Mouse (Mus musculus) bone marrow macrophage, adult 2 months (primary cell): ENCODE measurements around the gene Abca17. TPM values are rescaled to one million over a fixed set of nuclear protein-coding genes. Genes with fewer than 3 reads are reported as not detected.

Source experiments
- H3K27ac ChIP-seq: 2 replicates; pipeline ENCODE4 v1.5.1; 2012; ENCODE audit warnings: low read depth, low read length; ENCODE audit not compliant: insufficient read depth
- H3K4me1 ChIP-seq: 2 replicates; pipeline ENCODE4 v1.6.1; 2012; ENCODE audit warnings: low read length; ENCODE audit not compliant: control insufficient read depth, insufficient read depth
- H3K4me3 ChIP-seq: 2 replicates; pipeline ENCODE4 v1.5.1; 2012; ENCODE audit warnings: mild to moderate bottlenecking, low read length, moderate library complexity; ENCODE audit not compliant: insufficient read depth
- CTCF ChIP-seq: IDR thresholded peaks from 2 replicates; pipeline ENCODE4 v1.5.1; 2012; ENCODE audit warnings: low read depth, mild to moderate bottlenecking, low read length, moderate library complexity
- POLR2A ChIP-seq: IDR thresholded peaks from 2 replicates; pipeline ENCODE4 v1.6.1; 2012; ENCODE audit warnings: mild to moderate bottlenecking, low read depth, low read length, borderline replicate concordance
- polyA plus RNA-seq: library from polyadenylated mRNA; stranded (reverse); fragments of >200 nt; gene quantifications from 2 replicates; pipeline ENCODE4 v1.2.4, GENCODE M21; 2012; ENCODE audit not compliant: missing spikeins, insufficient read depth, insufficient read length

Gene Abca17
- polyA plus RNA-seq, 1 experiment: 0.40 TPM

- Histone ChIP-seq H3K4me1 (peaks cover 9% of the 10 kb centered on the region; the same call in 1 of the 2 replicates), H3K4me3 (no peak overlapping the region), H3K27ac (no peak overlapping the region)
- TF ChIP-seq CTCF: no peak
- no peak for TF ChIP-seq POLR2A
These were observed 128.2 kb downstream of the Abca17 start for GRCm38 (mm10) chr17:24222653-24223052.

- H3K4me3 ChIP-seq: peak within 1 kb of the TSS; percentile 88
- TF ChIP-seq CTCF (no peak), POLR2A (no peak)
- peak within 1 kb of the TSS; percentile 22; the same call in 1 of the 2 replicates for H3K27ac ChIP-seq
- H3K4me1 ChIP-seq: peaks cover 9% of the 10 kb centered on the region; the same call in 1 of the 2 replicates
These were observed 130.1 kb downstream of the Abca17 start, which contains the start of gene Tedc2 for GRCm38 (mm10) chr17:24220435-24221411. Tedc2 (minus strand) TSS chr17:24220851.

GRCm38 (mm10) chr17:24216836-24217235 lies 134.0 kb downstream of the Abca17 start:
- H3K4me3 ChIP-seq: no peak overlapping the region
- H3K27ac ChIP-seq: no peak overlapping the region
- TF ChIP-seq POLR2A (no peak), CTCF (no peak)
- peaks cover 15% of the 10 kb centered on the region; the same call in 1 of the 2 replicates for H3K4me1 ChIP-seq

Other genes starting within 250 kb of the Abca17 start
- gene Pdpk1, start 200.1 kb downstream of the Abca17 start, polyA plus RNA-seq: 32.9 and 39.6 TPM in 2 replicates
- 89.6 and 118 TPM in 2 replicates for gene Amdhd2, start 187.3 kb downstream of the Abca17 start, polyA plus RNA-seq
- gene Atp6v0c, start 181.4 kb downstream of the Abca17 start, polyA plus RNA-seq: 1,159 and 1,346 TPM in 2 replicates
- gene Tbc1d24, start 145.5 kb downstream of the Abca17 start, polyA plus RNA-seq: 23.0 and 24.0 TPM in 2 replicates
- gene Ntn3, start 141.5 kb downstream of the Abca17 start, polyA plus RNA-seq: 0.47 TPM in 1 of 2 replicates, not detected in the other
- 7.7 and 8.5 TPM in 2 replicates for gene Tedc2, start 130.2 kb downstream of the Abca17 start, polyA plus RNA-seq
- 25.8 and 33.4 TPM in 2 replicates for gene Ccnf, start 99.6 kb downstream of the Abca17 start, polyA plus RNA-seq
- 41.7 and 49.0 TPM in 2 replicates for gene Abca3, start 882 bp upstream of the Abca17 start, polyA plus RNA-seq
- 65.0 and 72.0 TPM in 2 replicates for gene Rnps1, start 63.5 kb upstream of the Abca17 start, polyA plus RNA-seq
- gene Eci1, start 75.6 kb upstream of the Abca17 start, polyA plus RNA-seq: 21.5 and 23.3 TPM in 2 replicates
- 3.3 and 3.8 TPM in 2 replicates for gene Dnase1l2, start 92.0 kb upstream of the Abca17 start, polyA plus RNA-seq
- 21.7 and 25.0 TPM in 2 replicates for gene E4f1, start 119.2 kb upstream of the Abca17 start, polyA plus RNA-seq
- gene Pgp, start 119.3 kb upstream of the Abca17 start, polyA plus RNA-seq: 21.4 and 24.2 TPM in 2 replicates
- gene Bricd5, start 122.8 kb upstream of the Abca17 start, polyA plus RNA-seq: not detected in 2 replicates
- gene Mlst8, start 128.0 kb upstream of the Abca17 start, polyA plus RNA-seq: 14.8 and 16.0 TPM in 2 replicates
- 0.34 TPM in 1 of 2 replicates, not detected in the other for gene Caskin1, start 137.5 kb upstream of the Abca17 start, polyA plus RNA-seq
- 88.8 and 102 TPM in 2 replicates for gene Traf7, start 176.9 kb upstream of the Abca17 start, polyA plus RNA-seq
- gene Rab26, start 183.1 kb upstream of the Abca17 start, polyA plus RNA-seq: 0.44 TPM in 1 of 2 replicates, not detected in the other
- 22.3 and 24.6 TPM in 2 replicates for gene Pkd1, start 198.8 kb upstream of the Abca17 start, polyA plus RNA-seq